Mouse (Mus musculus) fibroblast of lung, adult 2 months (primary cell): ENCODE results near the gene Fkbp10.

Experiments
- DNase-seq: peaks from one replicate; pipeline ENCODE4 v3.0.0-alpha.2; 2011; ENCODE audit warnings: low read depth

Gene Fkbp10

GRCm38 (mm10) chr11:100472197-100472934 lies 56.9 kb downstream of the Fkbp10 start, which contains the start of gene Klhl11:
Gene Klhl11, minus strand, starts transcription at chr11:100472741.
- DNase-seq, result peak; percentile 83

DNA sequence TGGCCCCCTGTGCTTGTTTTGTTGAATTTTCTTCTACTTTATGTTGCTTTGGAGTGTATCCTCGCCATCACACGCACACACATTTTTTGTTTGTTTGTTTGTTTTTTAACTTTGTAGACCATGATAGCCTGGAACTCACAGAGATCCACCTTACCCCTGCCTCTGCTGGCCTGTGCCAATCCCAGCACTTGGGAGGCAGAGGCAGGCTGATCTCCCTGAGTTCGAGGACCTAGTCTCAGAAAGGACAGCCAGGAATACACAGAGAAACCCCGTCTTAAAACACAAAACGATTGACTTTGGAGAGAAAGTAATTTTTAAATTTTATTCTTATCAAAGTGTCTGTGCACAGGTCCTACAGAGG lies 57.4 kb downstream of the Fkbp10 start:
- DNase-seq, result no peak
